Mouse (Mus musculus): ENCODE measurements at regions not wholly inside any gene's neighbourhood (a gene's known extent, or its start where the extent isn't known, plus 50 kb on each side); places are given as distances from the start of the nearest gene placed in this dataset.

GRCm38 (mm10) chr3:38569001-38569400 is 84.4 kb upstream of the Ankrd50 start:
- peaks cover 19% of the 10 kb centered on the region for H3K4me1 ChIP-seq
- no peak for ATAC-seq (replicated peaks)
- no peak overlapping the region for H3K9ac ChIP-seq (replicated peaks)
- H3K36me3 ChIP-seq = no peaks in the 10 kb centered on the region
- H3K4me2 ChIP-seq (replicated peaks) = no peak overlapping the region
- no peak overlapping the region for H3K4me3 ChIP-seq
- 0 out of 2 replicates have a peak overlapping the region, but pooled peaks have one; percentile 7 for H3K27ac ChIP-seq (replicated peaks)
- no peaks in the 10 kb centered on the region for H3K27me3 ChIP-seq
- 74% methylated on average over 6 of the region's 6 CpGs for WGBS
- H3K9me3 ChIP-seq = no peaks in the 10 kb centered on the region

DNA sequence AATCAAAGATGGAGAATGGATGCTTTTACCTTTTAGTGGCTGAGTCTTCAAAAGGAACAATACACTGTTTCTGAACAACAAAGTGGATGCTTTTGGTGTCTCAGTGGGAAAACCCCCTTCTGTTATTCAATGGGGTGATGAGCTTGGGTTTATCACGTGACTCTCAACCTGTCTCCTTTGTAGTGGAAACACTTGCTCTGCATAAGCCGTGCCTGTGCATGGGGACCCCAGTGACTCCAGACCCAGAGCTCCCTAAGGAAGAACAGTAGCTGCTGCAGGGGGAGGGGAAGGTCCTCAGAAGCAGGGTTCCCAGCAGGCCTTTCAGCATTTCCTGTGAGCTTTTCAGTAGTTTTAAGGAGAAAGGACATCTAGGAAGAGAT is 83.9 kb upstream of the Ankrd50 start:
- Histone ChIP-seq H3K4me2 (replicated peaks) (no peak overlapping the region), H3K36me3 (no peaks in the 10 kb centered on the region), H3K9ac (replicated peaks) (no peak overlapping the region), H3K4me3 (no peak overlapping the region), H3K9me3 (no peaks in the 10 kb centered on the region), H3K27ac (replicated peaks) (0 out of 2 replicates have a peak overlapping the region, but pooled peaks have one; percentile 7), H3K4me1 (peaks cover 19% of the 10 kb centered on the region), H3K27me3 (no peaks in the 10 kb centered on the region)
- 0 out of 2 replicates have a peak, but pooled peaks have one; percentile 60 for ATAC-seq (replicated peaks)
- 5% methylated on average over 2 of the region's 2 CpGs for WGBS

- no peak overlapping the region for H3K9ac ChIP-seq (replicated peaks)
- no peaks in the 10 kb centered on the region for H3K27me3 ChIP-seq
- H3K4me2 ChIP-seq (replicated peaks) = no peak overlapping the region
- 0 out of 2 replicates have a peak overlapping the region, but pooled peaks have one; percentile 7 for H3K27ac ChIP-seq (replicated peaks)
- no peaks in the 10 kb centered on the region for H3K36me3 ChIP-seq
- H3K9me3 ChIP-seq = no peaks in the 10 kb centered on the region
- H3K4me3 ChIP-seq = no peak overlapping the region
- peak; percentile 74 for ATAC-seq (replicated peaks)
- 17% methylated on average over 8 of the region's 8 CpGs for WGBS
- H3K4me1 ChIP-seq = peaks cover 19% of the 10 kb centered on the region
These were observed 83.4 kb upstream of the Ankrd50 start for GRCm38 (mm10) chr3:38567946-38568595.

- Histone ChIP-seq H3K4me2 (replicated peaks) (no peak overlapping the region), H3K9me3 (no peaks in the 10 kb centered on the region), H3K27ac (replicated peaks) (no peak overlapping the region), H3K4me3 (no peak overlapping the region), H3K9ac (replicated peaks) (no peak overlapping the region), H3K4me1 (peaks cover 19% of the 10 kb centered on the region), H3K27me3 (no peaks in the 10 kb centered on the region), H3K36me3 (no peaks in the 10 kb centered on the region)
- no peak for ATAC-seq (replicated peaks)
- 85% methylated on average over 2 of the region's 2 CpGs for WGBS
These were observed 81.9 kb upstream of the Ankrd50 start for GRCm38 (mm10) chr3:38566576-38566975.

DNA sequence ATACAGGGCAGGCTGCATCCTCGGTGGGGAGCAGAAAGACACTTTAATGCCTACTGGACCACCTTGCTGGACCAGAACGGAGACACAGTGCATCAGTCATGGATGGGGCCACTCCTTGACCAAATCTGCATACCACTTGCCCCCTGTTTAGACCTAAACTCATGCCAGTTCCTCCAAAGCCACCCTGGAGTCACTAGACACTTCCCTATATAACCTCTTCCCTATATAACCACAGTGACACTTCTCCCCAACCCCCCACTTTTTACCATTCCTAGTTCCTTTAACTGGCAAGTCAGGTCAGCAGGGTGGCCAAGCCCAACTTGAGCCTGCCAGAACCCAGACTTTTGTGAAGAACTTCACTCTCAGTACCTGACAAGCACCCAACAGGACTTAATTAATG is 80.2 kb upstream of the Ankrd50 start:
- no peak for ATAC-seq (replicated peaks)
- Histone ChIP-seq H3K4me2 (replicated peaks) (no peak overlapping the region), H3K27ac (replicated peaks) (no peak overlapping the region), H3K9ac (replicated peaks) (no peak overlapping the region), H3K36me3 (no peaks in the 10 kb centered on the region), H3K4me1 (peaks cover 19% of the 10 kb centered on the region), H3K27me3 (no peaks in the 10 kb centered on the region), H3K4me3 (no peak overlapping the region), H3K9me3 (no peaks in the 10 kb centered on the region)
- WGBS = 11% methylated on average over 2 of the region's 2 CpGs

DNA sequence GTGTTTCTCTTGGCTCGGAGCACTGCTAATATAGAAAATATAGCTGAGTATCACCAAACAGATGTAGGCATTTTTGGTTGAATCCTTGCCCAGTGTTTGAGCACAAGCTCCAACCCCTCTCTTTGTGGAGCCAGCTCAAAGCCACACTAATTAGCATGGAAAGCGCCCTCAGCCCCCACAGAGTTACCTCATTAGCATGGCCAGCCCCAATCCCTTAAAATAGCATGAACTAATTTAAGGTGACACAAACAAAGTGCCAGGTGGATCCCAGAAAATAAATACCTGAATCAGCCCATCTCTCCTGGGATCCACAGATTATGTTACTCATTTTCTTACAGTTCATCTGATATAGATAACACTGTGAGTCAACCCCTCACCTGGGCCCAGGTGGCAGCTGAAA is 79.7 kb upstream of the Ankrd50 start:
- ATAC-seq (replicated peaks) = peak; percentile 65
- H3K27me3 ChIP-seq = no peaks in the 10 kb centered on the region
- WGBS = 0% methylated on average over 1 of the region's 2 CpGs
- H3K9me3 ChIP-seq = no peaks in the 10 kb centered on the region
- H3K4me1 ChIP-seq = peaks cover 19% of the 10 kb centered on the region
- H3K4me2 ChIP-seq (replicated peaks) = no peak overlapping the region
- no peak overlapping the region for H3K9ac ChIP-seq (replicated peaks)
- no peak overlapping the region for H3K27ac ChIP-seq (replicated peaks)
- H3K36me3 ChIP-seq = no peaks in the 10 kb centered on the region
- no peak overlapping the region for H3K4me3 ChIP-seq

DNA sequence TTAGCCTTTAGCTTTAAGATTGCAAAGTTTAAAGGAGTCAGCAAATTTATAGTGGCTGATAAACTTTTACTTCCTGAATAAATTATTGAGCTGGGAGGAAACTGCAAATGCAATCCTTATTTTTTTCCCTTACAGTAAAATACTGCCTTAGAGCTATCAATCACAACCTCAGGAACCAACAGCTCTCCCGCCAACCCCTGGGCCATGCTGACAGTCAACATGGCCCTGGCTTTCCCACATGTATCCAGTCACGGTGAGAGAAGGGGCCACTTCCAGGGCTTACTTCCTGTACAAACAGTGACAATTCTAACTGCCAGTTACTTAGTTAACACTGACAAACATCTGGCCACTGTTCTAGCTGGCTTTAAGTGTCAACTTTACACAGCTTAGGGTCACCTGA is 76.5 kb upstream of the Ankrd50 start:
- no peak overlapping the region for H3K9ac ChIP-seq (replicated peaks)
- H3K4me3 ChIP-seq = no peak overlapping the region
- no peak overlapping the region for H3K4me2 ChIP-seq (replicated peaks)
- no peak for ATAC-seq (replicated peaks)
- H3K9me3 ChIP-seq = no peaks in the 10 kb centered on the region
- WGBS = 90% methylated on average over 2 of the region's 2 CpGs
- no peak overlapping the region for H3K27ac ChIP-seq (replicated peaks)
- no peaks in the 10 kb centered on the region for H3K27me3 ChIP-seq
- H3K4me1 ChIP-seq = peaks cover 6% of the 10 kb centered on the region
- H3K36me3 ChIP-seq = no peaks in the 10 kb centered on the region

DNA sequence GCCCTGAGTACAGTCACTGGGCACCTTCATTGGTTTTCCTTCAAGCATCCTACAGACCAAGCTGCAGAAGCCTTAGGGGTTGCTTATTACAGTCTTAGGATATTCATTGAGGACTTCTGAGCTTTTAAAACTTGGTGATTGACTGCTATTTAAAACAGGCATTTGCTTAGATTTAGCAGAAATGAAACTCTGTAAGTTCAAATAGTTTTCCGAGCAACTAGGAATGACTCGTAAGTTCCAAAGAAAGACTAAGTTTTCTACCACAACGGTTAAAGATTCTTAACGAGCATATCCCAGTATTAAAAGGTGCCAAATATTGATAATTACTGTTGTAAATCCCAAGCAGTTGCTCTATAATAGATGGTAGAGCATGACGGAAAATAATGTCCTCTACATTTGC is 71.3 kb upstream of the Ankrd50 start:
- Histone ChIP-seq H3K27me3 (no peaks in the 10 kb centered on the region), H3K4me2 (replicated peaks) (no peak overlapping the region), H3K4me3 (no peak overlapping the region), H3K4me1 (no peaks in the 10 kb centered on the region; the same call in 1 of the 2 replicates), H3K27ac (replicated peaks) (no peak overlapping the region), H3K9me3 (no peaks in the 10 kb centered on the region), H3K9ac (replicated peaks) (no peak overlapping the region), H3K36me3 (no peaks in the 10 kb centered on the region)
- 66% methylated on average over 5 of the region's 5 CpGs for WGBS
- ATAC-seq (replicated peaks) = no peak

GRCm38 (mm10) chr3:38553470-38554043 is 68.9 kb upstream of the Ankrd50 start:
- Histone ChIP-seq H3K36me3 (no peaks in the 10 kb centered on the region), H3K9me3 (no peaks in the 10 kb centered on the region), H3K27ac (replicated peaks) (no peak overlapping the region), H3K9ac (replicated peaks) (no peak overlapping the region), H3K27me3 (no peaks in the 10 kb centered on the region), H3K4me1 (no peaks in the 10 kb centered on the region; the same call in 1 of the 2 replicates), H3K4me2 (replicated peaks) (no peak overlapping the region), H3K4me3 (no peak overlapping the region)
- 16% methylated on average over 4 of the region's 4 CpGs for WGBS
- peak; percentile 86 for ATAC-seq (replicated peaks)

- Histone ChIP-seq H3K9me3 (no peaks in the 10 kb centered on the region), H3K36me3 (no peaks in the 10 kb centered on the region), H3K4me3 (no peak overlapping the region), H3K9ac (replicated peaks) (no peak overlapping the region), H3K4me2 (replicated peaks) (no peak overlapping the region), H3K27me3 (no peaks in the 10 kb centered on the region), H3K27ac (replicated peaks) (no peak overlapping the region), H3K4me1 (no peaks in the 10 kb centered on the region)
- ATAC-seq (replicated peaks) = no peak
- 88% methylated on average over 3 of the region's 3 CpGs for WGBS
These were observed 62.4 kb upstream of the Ankrd50 start for GRCm38 (mm10) chr3:38547032-38547431.

GRCm38 (mm10) chr3:38545501-38545896 is 60.9 kb upstream of the Ankrd50 start:
- no peaks in the 10 kb centered on the region for H3K4me1 ChIP-seq
- no peaks in the 10 kb centered on the region for H3K36me3 ChIP-seq
- no peak for ATAC-seq (replicated peaks)
- no peak overlapping the region for H3K4me2 ChIP-seq (replicated peaks)
- no peak overlapping the region for H3K27ac ChIP-seq (replicated peaks)
- 85% methylated on average over 3 of the region's 3 CpGs for WGBS
- no peak overlapping the region for H3K9ac ChIP-seq (replicated peaks)
- H3K4me3 ChIP-seq = no peak overlapping the region
- H3K9me3 ChIP-seq = no peaks in the 10 kb centered on the region
- no peaks in the 10 kb centered on the region for H3K27me3 ChIP-seq

- Histone ChIP-seq H3K9me3 (no peaks in the 10 kb centered on the region), H3K4me3 (no peak overlapping the region), H3K27me3 (no peaks in the 10 kb centered on the region), H3K4me1 (no peaks in the 10 kb centered on the region), H3K9ac (replicated peaks) (no peak overlapping the region), H3K4me2 (replicated peaks) (no peak overlapping the region), H3K36me3 (no peaks in the 10 kb centered on the region), H3K27ac (replicated peaks) (no peak overlapping the region)
- 92% methylated on average over 4 of the region's 4 CpGs for WGBS
- no peak for ATAC-seq (replicated peaks)
These were observed 60.3 kb upstream of the Ankrd50 start for GRCm38 (mm10) chr3:38544718-38545500.

Data from forebrain, embryonic 15.5 days (tissue).